Comparison of ENCODE assay signal across 8 mouse cellular contexts in the genomic region with DNA sequence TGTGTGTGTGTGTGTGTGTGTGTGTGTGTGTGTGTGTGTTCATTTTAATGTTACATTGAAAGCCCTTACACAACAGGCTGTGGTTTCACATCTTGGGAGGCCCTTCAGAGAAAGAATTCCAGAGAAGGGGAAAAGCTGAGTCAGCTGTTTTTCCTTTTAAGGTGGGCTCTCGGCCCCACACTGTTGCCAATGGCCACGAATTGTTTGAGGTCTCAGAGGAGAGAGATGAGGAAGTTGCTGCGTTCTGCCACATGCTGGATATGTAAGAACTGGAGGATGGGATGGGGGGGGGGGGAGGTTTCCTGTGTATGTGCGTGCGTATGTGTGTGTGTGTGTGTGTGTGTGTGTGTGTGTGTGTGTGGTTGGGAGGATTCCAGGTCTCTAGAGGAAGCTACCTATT. TPM values are rescaled to one million over a fixed set of nuclear protein-coding genes. Genes with fewer than 3 reads are reported as not detected.
DNase-seq lines count a peak whose midpoint lies in the region; TF ChIP-seq lines count a peak whose summit lies in the region.

No protein-coding gene starts in this region.

- intact Hi-C loops in heart, postnatal 14 days (cut with DNase I): no loop called here

- peak; percentile 97 for DNase-seq in heart, adult 11 months
- no peak for DNase-seq in heart, postnatal 14 days
- DNase-seq in spleen, adult 2 months (ENCODE audit: low read depth in 1 of 2, low spot score in 2 of 2): no peak
- no peak for DNase-seq in spleen, postnatal 14 days (ENCODE audit: low spot score in 2 of 2)
- DNase-seq in kidney, postnatal 14 days: peak; percentile 54
- peak; percentile 21 for DNase-seq in yolk sac, embryonic 10.5 days (ENCODE audit: low spot score)
- DNase-seq in urinary bladder, adult 2 months (ENCODE audit: low spot score): no peak
- no peak for DNase-seq in frontal cortex, postnatal 14 days (ENCODE audit: low spot score in 2 of 2)

- 16% methylated on average over 5 of the region's 5 CpGs for WGBS in spleen, adult 2 months

- 0 out of 2 replicates have a peak overlapping the region, but pooled peaks have one; percentile 42 for H3K27ac ChIP-seq in spleen, adult 2 months (ENCODE audit: insufficient read depth, low read length)

- no peak for TF ChIP-seq POLR2A in spleen, adult 2 months (IDR thresholded peaks at IDR 0.05; ENCODE audit: low read depth, low read length)

- no peaks in the 10 kb centered on the region for H3K27me3 ChIP-seq in spleen, adult 2 months (ENCODE audit: control insufficient read depth, insufficient read depth, low read length)

- H3K36me3 ChIP-seq in spleen, adult 2 months (ENCODE audit: control insufficient read depth, insufficient read depth, low read length): peaks cover 20% of the 10 kb centered on the region

- no peak overlapping the region for H3K4me3 ChIP-seq in spleen, adult 2 months (ENCODE audit: extremely low read depth, insufficient read depth, insufficient read length)

- TF ChIP-seq CTCF in spleen, adult 2 months (IDR thresholded peaks at IDR 0.05; ENCODE audit: extremely low read depth, insufficient read depth, insufficient read length, insufficient replicate concordance): no peak

- H3K4me1 ChIP-seq in spleen, adult 2 months (ENCODE audit: control insufficient read depth, insufficient read depth, insufficient read length): peaks cover 16% of the 10 kb centered on the region

RNA-seq across cellular contexts. Expression of gene Pik3c2b, which starts 24.7 kb away (rescaled TPM):
- total RNA-seq in heart, postnatal 14 days (2021): 10 to 100 TPM; 22.7 to 24.3 TPM
- polyA plus RNA-seq in spleen, adult 2 months (2012; rRNA removed): 22.2 and 30.5 TPM in 2 replicates
- 11.6 and 13.1 TPM in 2 replicates for polyA plus RNA-seq in urinary bladder, adult 2 months (2012; rRNA removed)

RNA-seq across cellular contexts. Expression of gene Mdm4, which starts 39.8 kb away (rescaled TPM):
- total RNA-seq in heart, postnatal 14 days (2021): 10 to 100 TPM; 42.8 to 52.4 TPM
- 34.0 and 39.3 TPM in 2 replicates for polyA plus RNA-seq in spleen, adult 2 months (2012; rRNA removed)
- polyA plus RNA-seq in urinary bladder, adult 2 months (2012; rRNA removed): 80.1 and 92.2 TPM in 2 replicates

Comparison
In these comparisons a context has a peak if more than half of its experiments do, and no peak if none do; other contexts are left out.
1. DNase-seq: peak in heart, adult 11 months (single experiment), kidney, postnatal 14 days (single experiment) and yolk sac, embryonic 10.5 days (single experiment); none in heart, postnatal 14 days (0 of 2), spleen, adult 2 months (0 of 2), spleen, postnatal 14 days (0 of 2), urinary bladder, adult 2 months (single experiment) and frontal cortex, postnatal 14 days (0 of 2).